Mouse (Mus musculus) neural tube, embryonic 13.5 days (tissue): ENCODE data around the gene Traf3. TPM values are rescaled to one million over a fixed set of nuclear protein-coding genes. Genes with fewer than 3 reads are reported as not detected.
A peak's percentile ranks its signal among the peaks of the same experiment; 100 is the strongest.

Experiments
- ATAC-seq: fragments of 200-750 bp; cut with Nextera tagmentation; 2 replicates; pipeline ENCODE4 v1.8.0; 2017; ENCODE audit warnings: low read depth, mild to moderate bottlenecking, moderate TSS enrichment, moderate library complexity
- H3K27ac ChIP-seq: fragments of 300-500 bp; sonication (generic); replicated peaks from 2 replicates; pipeline ENCODE4 v1.5.1; 2015; ENCODE audit warnings: moderate library complexity, mild to moderate bottlenecking, inconsistent platforms
- H3K27me3 ChIP-seq: fragments of 300-500 bp; sonication (generic); 2 replicates; pipeline ENCODE4 v1.6.1; 2015; ENCODE audit warnings: mild to moderate bottlenecking, inconsistent platforms
- H3K36me3 ChIP-seq: fragments of 300-500 bp; sonication (generic); 2 replicates; pipeline ENCODE4 v1.6.1; 2015; ENCODE audit warnings: mild to moderate bottlenecking, inconsistent platforms
- H3K4me1 ChIP-seq: fragments of 300-500 bp; sonication (generic); replicated peaks from 2 replicates; pipeline ENCODE4 v1.6.1; 2015; ENCODE audit warnings: inconsistent platforms
- H3K4me2 ChIP-seq: fragments of 300-500 bp; sonication (generic); 2 replicates; pipeline ENCODE4 v1.6.1; 2015; ENCODE audit warnings: inconsistent platforms, mild to moderate bottlenecking, moderate library complexity
- H3K4me3 ChIP-seq: fragments of 300-500 bp; sonication (generic); 2 replicates; pipeline ENCODE4 v1.5.1; 2015; ENCODE audit warnings: mild to moderate bottlenecking, inconsistent platforms
- H3K9ac ChIP-seq: fragments of 300-500 bp; sonication (generic); 2 replicates; pipeline ENCODE4 v1.6.1; 2015; ENCODE audit warnings: moderate library complexity, mild to moderate bottlenecking, inconsistent platforms
- H3K9me3 ChIP-seq: fragments of 300-500 bp; sonication (generic); 2 replicates; pipeline ENCODE4 v1.6.1; 2016; ENCODE audit warnings: inconsistent platforms
- WGBS: fragments of 180-500 bp; shearing (Covaris S2); methylation state at CpG from one replicate; pipeline ENCODE4 v1.1.7; 2015; 5-methylcytosine and 5-hydroxymethylcytosine counted together
- polyA plus RNA-seq: library from polyadenylated mRNA; unstranded; fragments of >200 nt; fragmentation: Nextera tagmentation; extraction: Ambion mirVana; gene quantifications from 2 replicates; pipeline ENCODE4 v1.2.1, GENCODE M21; 2015

The Traf3 gene
- polyA plus RNA-seq, 1 experiment from 2014 or later: 17.5 TPM

DNA sequence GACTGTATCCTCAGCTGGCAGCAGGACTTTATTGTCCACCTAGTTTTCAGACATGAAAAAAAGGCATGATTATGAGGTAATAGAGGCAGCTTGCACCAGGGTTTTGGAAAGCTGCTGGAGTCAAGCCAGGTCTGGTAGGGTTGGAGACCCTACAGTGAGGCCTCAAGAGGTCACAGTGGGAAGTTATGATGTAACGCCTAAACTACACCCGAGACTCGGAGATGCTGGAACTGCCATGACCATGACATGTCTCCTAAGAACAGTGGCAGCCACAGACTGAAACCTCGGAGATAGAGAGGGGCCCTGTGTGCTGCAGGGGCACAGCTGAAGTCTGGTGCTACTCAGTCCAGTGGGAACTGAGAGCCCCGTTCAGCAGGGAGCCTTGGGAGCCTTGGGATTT lies 18.3 kb downstream of the Traf3 start, which contains the start of gene 4930595D18Rik:
4930595D18Rik (minus strand) TSS at position 16 of the 400 bp plus-strand sequence.
- no peak for ATAC-seq
- no peaks in the 10 kb centered on the region for H3K36me3 ChIP-seq
- H3K4me2 ChIP-seq: no peak within 1 kb of the TSS
- H3K27me3 ChIP-seq: no peaks in the 10 kb centered on the region
- H3K27ac ChIP-seq: no peak within 1 kb of the TSS
- no peak within 1 kb of the TSS for H3K9ac ChIP-seq
- 0 out of 2 replicates have a peak, but pooled peaks cover 7% of the 10 kb centered on the region for H3K4me1 ChIP-seq
- no peaks in the 10 kb centered on the region for H3K9me3 ChIP-seq
- WGBS: 73% methylated on average over 5 of the region's 5 CpGs
- no peak within 1 kb of the TSS for H3K4me3 ChIP-seq

GRCm38 (mm10) chr12:111186986-111187385 lies 20.8 kb downstream of the Traf3 start:
- ATAC-seq: no peak
- H3K4me3 ChIP-seq: no peak overlapping the region
- H3K4me1 ChIP-seq: peaks cover 20% of the 10 kb centered on the region
- H3K4me2 ChIP-seq: no peak overlapping the region
- no peak overlapping the region for H3K9ac ChIP-seq
- no peaks in the 10 kb centered on the region for H3K9me3 ChIP-seq
- whole genome bisulfite sequencing: 82% methylated on average over 3 of the region's 3 CpGs
- no peaks in the 10 kb centered on the region for H3K36me3 ChIP-seq
- no peak overlapping the region for H3K27ac ChIP-seq
- no peaks in the 10 kb centered on the region for H3K27me3 ChIP-seq

- Histone ChIP-seq H3K36me3 (no peaks in the 10 kb centered on the region), H3K4me2 (no peak overlapping the region), H3K4me3 (no peak overlapping the region), H3K9ac (no peak overlapping the region), H3K27ac (no peak overlapping the region), H3K9me3 (no peaks in the 10 kb centered on the region), H3K4me1 (peaks cover 29% of the 10 kb centered on the region), H3K27me3 (no peaks in the 10 kb centered on the region)
- ATAC-seq: no peak
- 95% methylated on average over 4 of the region's 4 CpGs for WGBS
Observed at GRCm38 (mm10) chr12:111188295-111188694, 22.1 kb downstream of the Traf3 start.

DNA sequence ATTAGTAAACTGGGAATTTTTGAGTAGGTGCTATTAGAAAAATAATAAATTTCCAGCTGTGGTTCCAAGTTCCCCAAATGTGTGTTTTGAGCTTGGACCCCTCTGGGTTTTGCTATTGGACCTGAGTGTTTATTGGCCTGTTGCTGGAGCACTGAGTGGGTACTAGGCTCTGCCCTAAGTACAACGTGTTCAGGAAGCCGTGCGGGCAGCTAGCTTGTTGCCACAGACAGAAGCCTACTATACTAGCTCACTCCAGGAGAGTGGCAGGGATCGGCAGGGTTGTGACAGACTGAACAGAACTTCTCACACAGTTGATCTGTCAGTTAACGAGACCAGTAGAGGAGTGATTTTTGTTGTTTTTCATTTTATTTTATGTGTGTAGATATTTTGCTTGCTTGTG lies 24.2 kb downstream of the Traf3 start:
- Histone ChIP-seq H3K27ac (no peak overlapping the region), H3K4me3 (no peak overlapping the region), H3K36me3 (no peaks in the 10 kb centered on the region), H3K4me1 (peaks cover 34% of the 10 kb centered on the region), H3K9ac (no peak overlapping the region), H3K27me3 (no peaks in the 10 kb centered on the region), H3K4me2 (no peak overlapping the region), H3K9me3 (no peaks in the 10 kb centered on the region)
- ATAC-seq: no peak
- WGBS: 87% methylated on average over 5 of the region's 5 CpGs

DNA sequence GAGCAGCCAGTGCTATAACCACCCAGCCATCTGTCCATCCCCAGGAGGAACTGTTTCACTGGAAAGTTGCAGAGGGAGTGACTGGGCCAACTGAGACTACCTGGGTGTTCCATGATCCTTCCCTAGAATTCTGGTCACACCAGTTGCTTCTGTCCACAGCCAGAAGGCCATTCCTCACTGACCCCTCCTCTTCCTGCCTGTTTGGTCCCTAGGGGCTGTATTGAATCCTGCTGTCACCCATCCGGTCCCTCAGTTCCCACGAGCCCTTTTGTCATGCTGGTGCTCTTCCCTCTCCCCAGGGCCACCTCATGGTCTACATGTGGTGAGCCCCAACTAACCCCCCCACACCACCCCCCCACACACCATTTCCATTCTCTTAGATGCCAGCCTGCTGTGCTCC lies 24.7 kb downstream of the Traf3 start:
- Histone ChIP-seq H3K9ac (no peak overlapping the region), H3K4me3 (no peak overlapping the region), H3K36me3 (no peaks in the 10 kb centered on the region), H3K27me3 (no peaks in the 10 kb centered on the region), H3K9me3 (no peaks in the 10 kb centered on the region), H3K4me1 (peaks cover 30% of the 10 kb centered on the region), H3K4me2 (no peak overlapping the region), H3K27ac (no peak overlapping the region)
- ATAC-seq: no peak
- 49% methylated on average over 2 of the region's 2 CpGs for WGBS

- 70% methylated on average over 6 of the region's 6 CpGs for WGBS
- H3K4me3 ChIP-seq: no peak overlapping the region
- no peak for ATAC-seq
Observed at GRCm38 (mm10) chr12:111192777-111193176, 26.6 kb downstream of the Traf3 start.

DNA sequence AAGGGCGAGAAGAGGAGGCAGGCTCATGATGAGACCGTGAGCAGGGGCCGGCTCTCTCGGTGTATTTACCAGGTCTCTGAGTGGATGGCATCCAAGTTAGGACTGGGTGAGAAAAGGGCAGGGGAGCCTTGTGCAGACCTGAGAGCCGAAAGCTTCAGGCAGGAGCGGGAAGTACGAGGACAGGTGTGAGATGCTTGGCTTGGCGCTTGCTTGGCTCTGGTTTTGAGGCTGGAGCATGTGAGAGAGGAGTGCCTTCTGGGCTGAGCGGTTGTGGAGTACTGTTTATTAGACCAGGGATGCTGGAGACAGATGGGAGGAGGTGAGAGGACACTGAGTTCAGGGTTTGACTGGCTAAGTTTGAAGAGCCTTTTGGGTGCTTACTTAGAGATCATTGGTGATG lies 27.2 kb downstream of the Traf3 start:
- no peak overlapping the region for H3K9ac ChIP-seq
- 74% methylated on average over 9 of the region's 9 CpGs for WGBS
- no peak overlapping the region for H3K4me2 ChIP-seq
- H3K27ac ChIP-seq: no peak overlapping the region
- H3K36me3 ChIP-seq: no peaks in the 10 kb centered on the region
- no peaks in the 10 kb centered on the region for H3K27me3 ChIP-seq
- peaks cover 30% of the 10 kb centered on the region for H3K4me1 ChIP-seq
- no peak for ATAC-seq
- H3K4me3 ChIP-seq: no peak overlapping the region
- no peaks in the 10 kb centered on the region for H3K9me3 ChIP-seq

More at GRCm38 (mm10) chr12:111192777-111193176, 26.6 kb downstream of the Traf3 start:
- peaks cover 30% of the 10 kb centered on the region for H3K4me1 ChIP-seq
- H3K4me2 ChIP-seq: no peak overlapping the region
- no peaks in the 10 kb centered on the region for H3K36me3 ChIP-seq
- H3K9ac ChIP-seq: no peak overlapping the region
- H3K27me3 ChIP-seq: no peaks in the 10 kb centered on the region
- H3K9me3 ChIP-seq: no peaks in the 10 kb centered on the region
- H3K27ac ChIP-seq: no peak overlapping the region

GRCm38 (mm10) chr12:111196548-111196947 lies 30.4 kb downstream of the Traf3 start:
- no peak for ATAC-seq
- H3K9ac ChIP-seq: no peak overlapping the region

GRCm38 (mm10) chr12:111203076-111203475 lies 36.9 kb downstream of the Traf3 start:
- H3K9me3 ChIP-seq: no peaks in the 10 kb centered on the region
- H3K4me3 ChIP-seq: no peak overlapping the region
- no peaks in the 10 kb centered on the region for H3K36me3 ChIP-seq
- no peaks in the 10 kb centered on the region for H3K27me3 ChIP-seq
- WGBS: 57% methylated on average over 10 of the region's 10 CpGs
- no peak overlapping the region for H3K9ac ChIP-seq
- ATAC-seq: 0 out of 2 replicates have a peak, but pooled peaks have one; percentile 36
- H3K4me2 ChIP-seq: no peak overlapping the region
- H3K27ac ChIP-seq: peak overlapping the region; percentile 46
- H3K4me1 ChIP-seq: peaks cover 16% of the 10 kb centered on the region

More at GRCm38 (mm10) chr12:111196548-111196947, 30.4 kb downstream of the Traf3 start:
- Histone ChIP-seq H3K9me3 (no peaks in the 10 kb centered on the region), H3K36me3 (no peaks in the 10 kb centered on the region), H3K4me1 (peaks cover 21% of the 10 kb centered on the region), H3K4me3 (no peak overlapping the region), H3K27ac (no peak overlapping the region), H3K4me2 (no peak overlapping the region), H3K27me3 (no peaks in the 10 kb centered on the region)
- WGBS: 89% methylated on average over 4 of the region's 4 CpGs

GRCm38 (mm10) chr12:111203945-111204344 lies 37.8 kb downstream of the Traf3 start:
- Histone ChIP-seq H3K4me1 (peaks cover 16% of the 10 kb centered on the region), H3K27ac (no peak overlapping the region), H3K4me2 (no peak overlapping the region), H3K27me3 (no peaks in the 10 kb centered on the region), H3K9ac (no peak overlapping the region), H3K9me3 (no peaks in the 10 kb centered on the region), H3K4me3 (no peak overlapping the region), H3K36me3 (no peaks in the 10 kb centered on the region)
- ATAC-seq: no peak
- WGBS: 36% methylated on average over 3 of the region's 3 CpGs

DNA sequence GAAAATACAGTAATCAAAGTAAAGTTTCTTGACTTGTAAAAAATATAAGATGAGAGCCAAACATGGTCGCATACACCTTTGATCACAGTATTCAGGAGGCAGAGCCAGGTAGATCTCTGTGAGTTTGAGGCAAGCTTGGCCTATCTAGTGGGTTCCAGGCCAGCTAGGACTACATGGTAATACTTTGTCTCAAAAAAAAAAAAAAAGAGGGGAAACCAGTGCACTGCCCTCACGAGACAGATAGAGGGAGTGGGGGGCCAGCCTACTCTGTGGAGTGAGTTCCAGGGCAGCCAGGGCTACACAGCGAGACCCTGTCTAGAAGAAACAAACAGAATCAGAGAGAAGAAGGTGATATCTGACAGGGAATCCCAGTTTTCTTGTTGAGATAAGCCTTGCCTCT lies 41.5 kb downstream of the Traf3 start:
- Histone ChIP-seq H3K4me3 (no peak overlapping the region), H3K4me2 (no peak overlapping the region), H3K36me3 (no peaks in the 10 kb centered on the region), H3K9me3 (no peaks in the 10 kb centered on the region), H3K27ac (no peak overlapping the region), H3K4me1 (peaks cover 16% of the 10 kb centered on the region), H3K27me3 (no peaks in the 10 kb centered on the region), H3K9ac (no peak overlapping the region)
- 88% methylated on average over 3 of the region's 3 CpGs for WGBS
- no peak for ATAC-seq

GRCm38 (mm10) chr12:111211729-111212128 lies 45.6 kb downstream of the Traf3 start:
- H3K27me3 ChIP-seq: no peaks in the 10 kb centered on the region
- ATAC-seq: no peak
- H3K9me3 ChIP-seq: no peaks in the 10 kb centered on the region
- H3K36me3 ChIP-seq: no peaks in the 10 kb centered on the region
- H3K4me1 ChIP-seq: no peaks in the 10 kb centered on the region; the same call in 1 of the 2 replicates
- H3K4me3 ChIP-seq: no peak overlapping the region
- 73% methylated on average over 5 of the region's 5 CpGs for WGBS
- no peak overlapping the region for H3K4me2 ChIP-seq
- no peak overlapping the region for H3K27ac ChIP-seq
- H3K9ac ChIP-seq: no peak overlapping the region

DNA sequence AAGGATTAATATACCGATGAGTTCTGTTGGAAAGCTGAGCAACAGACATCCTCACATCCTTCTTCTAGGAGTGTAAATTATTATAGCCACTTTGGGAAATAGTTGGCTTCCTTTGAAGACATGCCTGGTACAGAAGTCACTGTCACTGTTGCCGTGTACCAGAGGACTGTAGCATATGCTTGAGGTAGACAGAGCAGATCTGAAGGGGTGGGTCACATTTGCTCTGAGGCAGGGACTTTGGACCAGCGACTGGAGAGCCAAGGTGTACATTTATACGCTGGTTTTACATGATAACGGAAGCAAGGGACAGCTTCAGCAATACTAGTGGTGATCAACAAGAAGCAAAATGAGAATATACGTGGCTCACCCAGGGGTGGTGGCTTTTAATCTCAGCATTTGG lies 52.7 kb downstream of the Traf3 start:
- 97% methylated on average over 6 of the region's 6 CpGs for WGBS

More for the DNA sequence above, 52.7 kb downstream of the Traf3 start:
- ATAC-seq: no peak
- Histone ChIP-seq H3K4me2 (no peak overlapping the region), H3K4me1 (no peaks in the 10 kb centered on the region), H3K9ac (no peak overlapping the region), H3K27me3 (no peaks in the 10 kb centered on the region), H3K9me3 (peaks cover 11% of the 10 kb centered on the region; the same call in 1 of the 2 replicates), H3K27ac (no peak overlapping the region), H3K4me3 (no peak overlapping the region), H3K36me3 (peaks cover 26% of the 10 kb centered on the region)
